Mouse (Mus musculus): Measurements from ENCODE around the gene Cdk17. TPM values are rescaled to one million over a fixed set of nuclear protein-coding genes. Genes with fewer than 3 reads are reported as not detected.
A peak's percentile ranks its signal among the peaks of the same experiment; 100 is the strongest.

Cdk17 gene
- polyA plus RNA-seq, 1 experiment: 27.6 TPM

- Histone ChIP-seq H3K36me3 (ENCODE audit: control insufficient read depth, insufficient read depth, low read length) (no peaks in the 10 kb centered on the region), H3K4me1 (ENCODE audit: control insufficient read depth, insufficient read depth, low read length) (no peaks in the 10 kb centered on the region), H3K4me3 (ENCODE audit: control insufficient read depth, low read depth, low read length) (no peak overlapping the region), H3K27me3 (ENCODE audit: control insufficient read depth, insufficient read depth, low read length) (no peaks in the 10 kb centered on the region), H3K27ac (ENCODE audit: control insufficient read depth, insufficient read depth, low read depth, low read length) (no peak overlapping the region)
- TF ChIP-seq POLR2A (IDR thresholded peaks at IDR 0.05; ENCODE audit: control insufficient read depth, low read depth, low read length) (no peak), CTCF (IDR thresholded peaks at IDR 0.05; ENCODE audit: control insufficient read depth, insufficient read depth, insufficient replicate concordance, low read depth, low read length) (no peak)
Observed at GRCm38 (mm10) chr10:93288336-93288735, 127.7 kb downstream of the Cdk17 start.

DNA sequence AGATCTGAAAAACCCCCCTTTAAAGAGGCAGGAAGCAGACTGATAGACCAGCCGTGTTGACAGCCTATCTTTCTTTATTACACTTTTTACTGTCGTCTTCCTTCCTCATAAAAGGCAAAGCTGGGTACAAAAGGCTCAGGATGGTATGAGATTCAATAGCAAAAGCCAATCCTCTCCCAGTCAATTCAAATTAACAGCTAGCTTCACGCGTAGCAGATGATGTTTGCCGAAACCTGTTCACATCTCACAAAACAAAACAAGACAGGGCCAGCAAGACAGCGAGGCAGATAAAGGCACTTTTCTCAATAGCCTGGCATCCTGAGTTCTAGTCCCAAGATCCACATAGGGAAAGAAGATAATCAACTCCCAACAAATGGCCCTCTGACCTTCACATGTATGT lies 128.7 kb downstream of the Cdk17 start:
- Histone ChIP-seq H3K36me3 (ENCODE audit: control insufficient read depth, insufficient read depth, low read length) (no peaks in the 10 kb centered on the region), H3K4me3 (ENCODE audit: control insufficient read depth, low read depth, low read length) (no peak overlapping the region), H3K4me1 (ENCODE audit: control insufficient read depth, insufficient read depth, low read length) (no peaks in the 10 kb centered on the region), H3K27me3 (ENCODE audit: control insufficient read depth, insufficient read depth, low read length) (no peaks in the 10 kb centered on the region), H3K27ac (ENCODE audit: control insufficient read depth, insufficient read depth, low read depth, low read length) (no peak overlapping the region)
- TF ChIP-seq POLR2A (IDR thresholded peaks at IDR 0.05; ENCODE audit: control insufficient read depth, low read depth, low read length) (no peak), CTCF (IDR thresholded peaks at IDR 0.05; ENCODE audit: control insufficient read depth, insufficient read depth, insufficient replicate concordance, low read depth, low read length) (no peak)

DNA sequence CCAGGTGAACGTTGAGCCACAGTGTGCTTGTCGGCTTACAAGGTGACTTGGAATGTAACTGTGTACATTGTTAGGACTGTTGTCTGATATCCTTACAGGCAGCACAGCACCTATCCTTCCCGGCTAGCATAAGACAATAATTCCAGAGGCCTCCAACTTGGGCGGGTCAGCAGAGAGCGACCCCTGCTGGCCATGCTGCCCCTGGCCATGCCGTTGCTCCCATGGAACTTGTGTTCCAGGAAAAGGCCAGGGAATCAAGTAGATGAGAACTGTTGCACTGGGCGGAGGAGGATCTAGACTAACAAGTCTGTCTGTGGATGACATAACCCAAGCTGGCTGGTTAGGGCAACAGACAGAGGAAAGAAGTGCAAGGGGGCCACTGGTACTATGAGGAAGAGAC lies 130.7 kb downstream of the Cdk17 start:
- Histone ChIP-seq H3K27me3 (ENCODE audit: control insufficient read depth, insufficient read depth, low read length) (no peaks in the 10 kb centered on the region), H3K36me3 (ENCODE audit: control insufficient read depth, insufficient read depth, low read length) (no peaks in the 10 kb centered on the region), H3K4me1 (ENCODE audit: control insufficient read depth, insufficient read depth, low read length) (no peaks in the 10 kb centered on the region), H3K27ac (ENCODE audit: control insufficient read depth, insufficient read depth, low read depth, low read length) (no peak overlapping the region), H3K4me3 (ENCODE audit: control insufficient read depth, low read depth, low read length) (no peak overlapping the region)
- TF ChIP-seq CTCF (IDR thresholded peaks at IDR 0.05; ENCODE audit: control insufficient read depth, insufficient read depth, insufficient replicate concordance, low read depth, low read length) (peak; percentile 61; the same call in 1 of the 2 replicates), POLR2A (IDR thresholded peaks at IDR 0.05; ENCODE audit: control insufficient read depth, low read depth, low read length) (no peak)

DNA sequence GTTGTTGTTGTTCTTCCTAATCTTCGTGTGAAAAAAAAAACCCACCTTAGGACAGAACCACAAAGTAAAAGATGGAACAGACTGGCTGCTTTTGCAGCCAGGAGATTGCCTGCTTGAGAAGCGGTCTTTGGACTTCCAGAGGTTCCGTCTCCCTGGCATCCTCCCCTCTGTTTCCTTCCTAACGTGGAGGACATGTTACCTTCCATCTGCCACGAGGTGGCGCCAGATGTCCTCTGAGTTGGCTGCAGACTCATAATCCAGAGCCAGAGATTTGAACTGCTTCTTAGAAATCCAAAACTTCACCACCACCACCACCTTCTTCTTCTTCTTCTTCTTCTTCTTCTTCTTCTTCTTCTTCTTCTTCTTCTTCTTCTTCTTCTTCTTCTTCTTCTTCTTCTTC lies 131.2 kb downstream of the Cdk17 start:
- no peak overlapping the region for H3K27ac ChIP-seq (ENCODE audit: control insufficient read depth, insufficient read depth, low read depth, low read length)
- H3K27me3 ChIP-seq (ENCODE audit: control insufficient read depth, insufficient read depth, low read length): no peaks in the 10 kb centered on the region

GRCm38 (mm10) chr10:93293621-93294020 lies 132.9 kb downstream of the Cdk17 start:
- Histone ChIP-seq H3K27me3 (ENCODE audit: control insufficient read depth, insufficient read depth, low read length) (no peaks in the 10 kb centered on the region), H3K4me1 (ENCODE audit: control insufficient read depth, insufficient read depth, low read length) (no peaks in the 10 kb centered on the region), H3K36me3 (ENCODE audit: control insufficient read depth, insufficient read depth, low read length) (no peaks in the 10 kb centered on the region), H3K4me3 (ENCODE audit: control insufficient read depth, low read depth, low read length) (no peak overlapping the region), H3K27ac (ENCODE audit: control insufficient read depth, insufficient read depth, low read depth, low read length) (no peak overlapping the region)
- no peak for TF ChIP-seq CTCF (IDR thresholded peaks at IDR 0.05; ENCODE audit: control insufficient read depth, insufficient read depth, insufficient replicate concordance, low read depth, low read length)

More for the DNA sequence above, 131.2 kb downstream of the Cdk17 start:
- H3K4me3 ChIP-seq (ENCODE audit: control insufficient read depth, low read depth, low read length): no peak overlapping the region
- TF ChIP-seq POLR2A (IDR thresholded peaks at IDR 0.05; ENCODE audit: control insufficient read depth, low read depth, low read length) (no peak), CTCF (IDR thresholded peaks at IDR 0.05; ENCODE audit: control insufficient read depth, insufficient read depth, insufficient replicate concordance, low read depth, low read length) (peak; percentile 74; the same call in 1 of the 2 replicates)
- H3K36me3 ChIP-seq (ENCODE audit: control insufficient read depth, insufficient read depth, low read length): no peaks in the 10 kb centered on the region
- H3K4me1 ChIP-seq (ENCODE audit: control insufficient read depth, insufficient read depth, low read length): no peaks in the 10 kb centered on the region

DNA sequence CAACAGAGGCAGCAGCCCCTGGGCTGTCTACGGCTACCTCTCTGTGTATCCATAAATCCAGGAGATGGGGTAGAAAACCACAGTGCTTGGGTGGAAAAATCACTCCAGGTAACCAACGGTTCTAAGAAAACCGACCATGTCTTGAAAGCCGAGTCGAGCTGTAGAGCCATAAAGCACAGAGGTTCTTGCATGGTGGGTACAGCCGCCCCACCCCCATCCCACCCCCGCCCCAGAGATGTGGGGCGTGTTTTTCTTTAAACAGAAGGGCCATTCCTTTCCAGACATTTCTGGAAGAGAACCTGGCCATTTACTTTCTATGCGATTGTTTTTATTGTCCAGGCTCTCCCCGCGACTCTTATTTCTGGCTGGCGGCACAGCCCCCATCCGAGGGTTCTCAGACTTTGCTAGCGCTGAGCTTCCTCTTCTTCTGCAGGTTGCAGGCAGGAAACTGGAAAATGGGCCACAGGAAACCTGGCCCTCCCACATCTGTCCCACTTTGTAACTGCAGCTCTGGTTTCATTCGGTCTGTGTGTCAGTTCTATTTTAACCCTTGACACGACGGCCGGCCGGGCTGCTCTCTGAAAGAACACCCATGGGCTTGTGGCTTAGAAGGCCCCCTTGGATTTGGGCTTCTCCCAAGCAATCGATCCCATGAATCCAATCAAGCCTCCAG lies 134.0 kb downstream of the Cdk17 start:
- no peak overlapping the region for H3K4me3 ChIP-seq (ENCODE audit: control insufficient read depth, low read depth, low read length)
- no peaks in the 10 kb centered on the region for H3K36me3 ChIP-seq (ENCODE audit: control insufficient read depth, insufficient read depth, low read length)
- H3K27ac ChIP-seq (ENCODE audit: control insufficient read depth, insufficient read depth, low read depth, low read length): no peak overlapping the region
- no peak for TF ChIP-seq POLR2A (IDR thresholded peaks at IDR 0.05; ENCODE audit: control insufficient read depth, low read depth, low read length)
- no peak for TF ChIP-seq CTCF (IDR thresholded peaks at IDR 0.05; ENCODE audit: control insufficient read depth, insufficient read depth, insufficient replicate concordance, low read depth, low read length)
- H3K4me1 ChIP-seq (ENCODE audit: control insufficient read depth, insufficient read depth, low read length): no peaks in the 10 kb centered on the region
- no peaks in the 10 kb centered on the region for H3K27me3 ChIP-seq (ENCODE audit: control insufficient read depth, insufficient read depth, low read length)

- no peaks in the 10 kb centered on the region for H3K4me1 ChIP-seq (ENCODE audit: control insufficient read depth, insufficient read depth, low read length)
- TF ChIP-seq CTCF (IDR thresholded peaks at IDR 0.05; ENCODE audit: control insufficient read depth, insufficient read depth, insufficient replicate concordance, low read depth, low read length) (no peak), POLR2A (IDR thresholded peaks at IDR 0.05; ENCODE audit: control insufficient read depth, low read depth, low read length) (no peak)
- no peaks in the 10 kb centered on the region for H3K36me3 ChIP-seq (ENCODE audit: control insufficient read depth, insufficient read depth, low read length)
- no peaks in the 10 kb centered on the region for H3K27me3 ChIP-seq (ENCODE audit: control insufficient read depth, insufficient read depth, low read length)
- H3K27ac ChIP-seq (ENCODE audit: control insufficient read depth, insufficient read depth, low read depth, low read length): no peak overlapping the region
- no peak overlapping the region for H3K4me3 ChIP-seq (ENCODE audit: control insufficient read depth, low read depth, low read length)
Observed at GRCm38 (mm10) chr10:93297774-93298173, 137.1 kb downstream of the Cdk17 start.
